Mouse (Mus musculus): Measurements from ENCODE around the gene Src. TPM values are rescaled to one million over a fixed set of nuclear protein-coding genes. Genes with fewer than 3 reads are reported as not detected.

Gene Src
- polyA plus RNA-seq, 1 experiment from 2014 or later: 5.6 TPM

DNA sequence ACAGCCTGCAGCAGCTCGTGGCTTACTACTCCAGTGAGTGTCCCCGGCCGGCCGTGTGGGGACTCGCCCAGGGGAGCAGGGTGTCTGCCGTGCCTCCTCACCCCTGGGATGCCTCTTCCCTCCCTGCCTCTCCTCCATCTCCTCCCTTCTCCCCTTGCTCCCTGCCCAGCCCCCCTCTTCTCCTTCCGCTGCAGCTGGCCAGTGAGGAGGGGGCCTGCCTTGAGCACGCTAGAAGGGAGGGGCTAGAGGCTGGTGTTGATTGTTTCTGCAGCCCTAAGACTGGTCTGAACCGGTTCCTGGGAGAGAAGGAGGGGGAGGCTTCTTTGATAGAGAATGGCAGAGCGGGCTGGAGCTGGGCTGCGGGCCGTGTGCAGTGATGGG lies 46.5 kb downstream of the Src start:
- no peaks in the 10 kb centered on the region for H3K9me3 ChIP-seq (replicated peaks)
- H3K36me3 ChIP-seq: 0 out of 2 replicates have a peak, but pooled peaks cover 7% of the 10 kb centered on the region
- peak; percentile 73 for ATAC-seq (replicated peaks; ENCODE audit: insufficient number of reproducible peaks, insufficient read depth, low FRiP score, low read depth)
- peak overlapping the region; percentile 37 for H3K4me2 ChIP-seq
- peak overlapping the region; percentile 38 for H3K27ac ChIP-seq
- H3K27me3 ChIP-seq: no peaks in the 10 kb centered on the region
- peaks cover 30% of the 10 kb centered on the region for H3K4me1 ChIP-seq (replicated peaks)
- no peak overlapping the region for H3K9ac ChIP-seq
- 14% methylated on average over 12 of the region's 12 CpGs for WGBS
- no peak overlapping the region for H3K4me3 ChIP-seq

DNA sequence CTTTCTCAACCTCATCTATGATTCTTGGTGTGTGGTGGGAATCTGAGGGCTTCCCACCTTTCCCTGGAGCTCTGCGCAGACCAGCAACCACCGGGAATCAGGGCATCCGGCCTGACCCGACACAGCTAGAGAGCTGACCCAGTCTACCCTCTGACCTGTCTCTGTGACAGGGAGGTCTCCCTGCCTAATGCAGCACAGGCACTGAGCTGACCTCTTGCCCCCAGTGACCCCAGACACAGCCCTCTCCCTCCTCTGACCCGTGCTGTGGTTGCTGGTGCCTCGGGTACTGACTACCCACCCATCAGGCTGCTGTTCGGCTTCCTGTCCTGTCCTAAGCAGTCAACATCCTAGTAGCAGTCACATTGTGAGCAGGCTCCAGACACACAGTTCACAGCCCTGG lies 48.6 kb downstream of the Src start:
- Histone ChIP-seq H3K4me1 (replicated peaks) (peaks cover 33% of the 10 kb centered on the region), H3K4me3 (no peak overlapping the region), H3K9me3 (replicated peaks) (no peaks in the 10 kb centered on the region), H3K9ac (no peak overlapping the region), H3K27ac (no peak overlapping the region), H3K4me2 (no peak overlapping the region), H3K27me3 (no peaks in the 10 kb centered on the region), H3K36me3 (0 out of 2 replicates have a peak, but pooled peaks cover 3% of the 10 kb centered on the region)
- WGBS: 57% methylated on average over 7 of the region's 7 CpGs
- ATAC-seq (replicated peaks; ENCODE audit: insufficient number of reproducible peaks, insufficient read depth, low FRiP score, low read depth): no peak

DNA sequence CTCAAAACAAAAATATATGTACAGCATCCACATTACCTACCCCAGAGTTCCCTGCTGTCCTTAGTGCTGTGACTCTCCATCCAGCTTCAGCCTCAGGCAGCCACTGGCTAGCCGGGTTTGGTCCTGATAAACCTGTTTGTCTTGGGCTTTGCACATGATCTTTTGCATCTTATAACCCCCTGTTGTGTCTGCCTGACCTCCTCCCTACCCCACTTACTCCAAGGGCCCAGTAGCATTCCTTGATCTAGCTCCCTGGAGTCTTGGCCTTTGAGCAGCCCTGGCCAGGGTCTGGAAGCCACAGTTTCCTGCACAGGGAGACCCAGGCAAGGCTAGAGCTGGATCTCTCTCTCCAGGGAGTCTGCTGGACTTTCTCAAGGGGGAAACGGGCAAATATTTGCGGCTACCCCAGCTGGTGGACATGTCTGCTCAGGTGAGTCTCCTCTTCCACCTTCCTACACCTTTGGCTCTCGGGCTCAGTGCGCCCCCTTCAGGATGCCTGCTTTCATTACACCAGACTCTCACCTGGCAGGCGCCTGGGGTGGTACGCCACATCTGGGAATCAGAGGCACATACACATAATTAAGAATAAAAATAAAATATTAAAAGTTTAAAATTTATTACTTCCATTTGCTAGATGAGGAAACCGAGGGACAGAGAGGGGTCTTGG lies 50.0 kb downstream of the Src start:
- Histone ChIP-seq H3K4me1 (replicated peaks) (peaks cover 27% of the 10 kb centered on the region), H3K36me3 (0 out of 2 replicates have a peak, but pooled peaks cover 3% of the 10 kb centered on the region)
- 66% methylated on average over 8 of the region's 8 CpGs for WGBS

DNA sequence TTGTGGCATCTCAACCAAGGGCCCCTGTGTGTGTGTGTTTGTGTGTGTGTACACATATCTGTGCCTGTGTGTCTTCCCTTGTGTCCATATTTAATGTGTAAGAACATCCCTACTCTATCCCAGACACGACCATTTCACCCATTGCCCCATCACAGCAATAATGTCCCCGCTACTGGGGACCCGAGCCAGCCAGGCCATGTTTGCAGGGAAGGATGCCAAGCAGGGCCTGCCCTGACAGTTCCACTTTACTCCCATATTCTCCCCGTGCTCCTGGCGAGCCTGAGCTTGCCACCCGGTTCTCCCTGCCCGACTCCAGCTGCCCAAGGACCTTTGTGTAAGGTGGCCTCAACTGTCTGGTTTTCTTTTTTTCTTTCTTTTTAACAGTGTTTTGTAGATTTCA lies 53.0 kb downstream of the Src start:
- Histone ChIP-seq H3K9ac (0 out of 2 replicates have a peak overlapping the region, but pooled peaks have one; percentile 9), H3K27ac (no peak overlapping the region)
- WGBS: 63% methylated on average over 7 of the region's 7 CpGs

More for the DNA sequence above, 50.0 kb downstream of the Src start:
- no peak for ATAC-seq (replicated peaks; ENCODE audit: insufficient number of reproducible peaks, insufficient read depth, low FRiP score, low read depth)
- Histone ChIP-seq H3K4me2 (no peak overlapping the region), H3K27ac (no peak overlapping the region), H3K9ac (no peak overlapping the region), H3K9me3 (replicated peaks) (no peaks in the 10 kb centered on the region), H3K27me3 (no peaks in the 10 kb centered on the region), H3K4me3 (no peak overlapping the region)

DNA sequence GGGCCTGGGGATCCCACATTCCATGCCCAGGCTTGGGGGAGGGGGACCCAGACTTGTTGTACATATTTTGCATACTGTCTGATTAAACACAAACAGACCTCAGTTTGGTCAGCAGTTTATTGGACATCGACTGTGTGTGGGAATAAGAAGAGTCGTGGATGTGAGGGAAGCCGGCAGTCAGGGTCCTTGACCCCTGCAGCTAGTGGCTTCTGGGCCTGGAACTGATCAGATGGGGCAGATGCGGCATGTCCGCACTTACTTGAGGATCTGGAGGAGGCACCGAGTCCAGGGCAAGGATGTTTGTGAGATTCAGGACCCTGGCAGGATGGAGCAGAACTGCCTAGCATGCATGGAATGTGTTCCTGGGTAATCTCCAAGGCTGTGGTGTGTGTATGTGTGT lies 53.5 kb downstream of the Src start:
- H3K9me3 ChIP-seq (replicated peaks): no peaks in the 10 kb centered on the region
- no peak overlapping the region for H3K4me3 ChIP-seq
- peak overlapping the region; percentile 9; the same call in 1 of the 2 replicates for H3K9ac ChIP-seq
- H3K4me2 ChIP-seq: no peak overlapping the region
- peaks cover 15% of the 10 kb centered on the region for H3K4me1 ChIP-seq (replicated peaks)
- ATAC-seq (replicated peaks; ENCODE audit: insufficient number of reproducible peaks, insufficient read depth, low FRiP score, low read depth): no peak; the same call in 1 of the 2 replicates
- 25% methylated on average over 6 of the region's 6 CpGs for WGBS
- no peaks in the 10 kb centered on the region for H3K27me3 ChIP-seq
- 0 out of 2 replicates have a peak, but pooled peaks cover 3% of the 10 kb centered on the region for H3K36me3 ChIP-seq
- no peak overlapping the region for H3K27ac ChIP-seq

More for the DNA sequence above, 53.0 kb downstream of the Src start:
- H3K4me3 ChIP-seq: no peak overlapping the region
- H3K27me3 ChIP-seq: no peaks in the 10 kb centered on the region
- no peak overlapping the region for H3K4me2 ChIP-seq
- 0 out of 2 replicates have a peak, but pooled peaks cover 3% of the 10 kb centered on the region for H3K36me3 ChIP-seq
- peaks cover 15% of the 10 kb centered on the region for H3K4me1 ChIP-seq (replicated peaks)
- no peak for ATAC-seq (replicated peaks; ENCODE audit: insufficient number of reproducible peaks, insufficient read depth, low FRiP score, low read depth)
- H3K9me3 ChIP-seq (replicated peaks): no peaks in the 10 kb centered on the region

DNA sequence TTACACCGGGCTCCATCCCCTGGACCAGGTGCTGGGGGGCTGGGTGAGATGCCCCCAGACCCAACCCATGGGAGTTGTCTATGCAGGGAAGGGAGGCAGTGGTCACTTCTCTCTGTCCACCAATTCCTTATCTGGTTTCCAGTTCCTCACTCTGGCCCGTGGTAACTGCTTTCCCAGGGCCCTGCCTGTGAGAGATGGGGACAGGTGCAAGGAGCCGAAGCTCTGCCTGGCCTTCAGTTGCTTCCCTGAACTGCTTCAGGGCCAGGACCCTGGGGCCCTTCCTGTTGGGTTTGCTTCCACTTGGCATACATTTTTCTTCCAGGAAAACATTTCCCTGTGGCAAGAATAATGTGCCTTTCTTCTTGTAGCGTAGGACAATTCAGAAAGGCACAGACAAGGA lies 54.2 kb downstream of the Src start:
- ATAC-seq (replicated peaks; ENCODE audit: insufficient number of reproducible peaks, insufficient read depth, low FRiP score, low read depth): no peak
- Histone ChIP-seq H3K4me2 (no peak overlapping the region), H3K9me3 (replicated peaks) (no peaks in the 10 kb centered on the region), H3K36me3 (0 out of 2 replicates have a peak, but pooled peaks cover 3% of the 10 kb centered on the region), H3K4me1 (replicated peaks) (peaks cover 15% of the 10 kb centered on the region), H3K27me3 (no peaks in the 10 kb centered on the region), H3K4me3 (no peak overlapping the region), H3K27ac (no peak overlapping the region), H3K9ac (no peak overlapping the region)
- WGBS: 57% methylated on average over 4 of the region's 4 CpGs

DNA sequence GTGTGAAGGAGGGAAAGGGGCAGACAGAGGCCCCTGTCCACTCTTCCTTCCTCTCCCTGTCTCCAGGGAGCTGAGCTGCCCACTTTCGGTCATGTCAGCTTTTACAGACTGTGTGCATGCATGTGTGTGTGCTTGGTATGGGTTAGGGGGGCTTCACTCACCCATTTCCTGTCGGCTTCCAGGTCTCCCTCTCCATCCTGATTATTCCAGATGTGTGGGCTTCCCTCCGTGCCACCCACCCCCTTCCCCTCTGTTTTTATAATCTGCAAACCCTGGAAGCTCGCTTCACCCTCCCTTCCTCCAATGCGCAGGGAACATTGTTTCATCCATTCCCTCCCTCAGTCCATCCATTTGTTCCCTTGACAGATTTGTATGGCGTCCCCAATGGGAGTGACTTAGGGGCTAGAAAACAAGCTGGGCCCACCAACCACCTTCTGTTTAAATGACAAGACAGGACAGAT lies 56.1 kb downstream of the Src start:
- H3K4me3 ChIP-seq: no peak overlapping the region
- H3K27ac ChIP-seq: no peak overlapping the region
- no peaks in the 10 kb centered on the region for H3K9me3 ChIP-seq (replicated peaks)
- H3K9ac ChIP-seq: no peak overlapping the region
- no peak overlapping the region for H3K4me2 ChIP-seq
- H3K36me3 ChIP-seq: no peaks in the 10 kb centered on the region
- H3K4me1 ChIP-seq (replicated peaks): peaks cover 15% of the 10 kb centered on the region
- WGBS: 43% methylated on average over 6 of the region's 6 CpGs
- ATAC-seq (replicated peaks; ENCODE audit: insufficient number of reproducible peaks, insufficient read depth, low FRiP score, low read depth): no peak
- 0 out of 2 replicates have a peak, but pooled peaks cover 3% of the 10 kb centered on the region for H3K27me3 ChIP-seq

DNA sequence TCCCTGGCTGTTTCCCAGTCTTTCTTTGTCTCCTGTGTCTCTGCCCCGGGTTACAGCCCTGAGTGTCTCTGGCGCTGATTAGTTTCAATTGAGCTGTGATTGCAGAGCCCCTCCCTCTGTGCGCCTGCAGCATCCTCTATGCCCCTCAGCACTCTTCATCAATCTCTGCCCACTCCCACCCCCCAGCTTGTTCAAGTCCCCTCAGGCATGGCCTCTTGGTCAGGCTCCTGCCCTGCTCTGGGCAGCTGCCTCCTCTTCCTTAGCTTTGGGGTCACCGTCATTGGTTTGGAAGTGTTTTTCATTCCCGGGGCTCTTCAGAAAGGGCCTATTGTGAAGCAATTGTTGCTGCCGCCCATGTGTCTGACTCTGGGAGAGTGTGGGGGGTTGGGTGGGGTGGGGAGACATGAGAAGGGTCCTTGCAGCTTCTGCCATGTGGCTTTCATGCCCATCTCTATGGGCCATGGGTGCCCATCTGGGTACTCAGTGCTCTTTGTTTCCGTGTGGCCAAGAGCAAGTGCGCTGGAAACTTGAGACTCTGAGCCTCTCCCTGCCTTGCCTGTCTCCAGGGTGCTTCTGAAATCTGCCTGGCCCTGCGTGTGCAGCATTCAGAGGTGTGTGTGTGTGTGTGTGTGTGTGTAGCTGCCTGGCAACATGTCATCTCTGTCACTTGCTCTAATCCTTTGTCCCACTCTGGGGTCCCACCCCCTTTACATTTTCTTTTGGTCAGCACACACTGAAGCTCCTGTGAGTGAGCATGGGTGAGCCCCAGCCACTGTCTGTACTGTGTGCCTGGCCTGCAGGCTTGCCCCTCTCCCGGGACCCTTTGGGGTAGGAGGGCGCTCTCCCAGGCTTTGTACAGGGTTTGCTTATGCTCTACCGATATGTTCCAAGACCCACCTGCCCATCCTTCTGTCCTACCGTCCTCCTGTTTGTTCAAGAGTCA lies 57.5 kb downstream of the Src start:
- no peaks in the 10 kb centered on the region for H3K9me3 ChIP-seq (replicated peaks)
- H3K4me3 ChIP-seq: no peak overlapping the region
- no peak for ATAC-seq (replicated peaks; ENCODE audit: insufficient number of reproducible peaks, insufficient read depth, low FRiP score, low read depth)
- H3K27me3 ChIP-seq: peaks cover 8% of the 10 kb centered on the region; the same call in 1 of the 2 replicates
- no peaks in the 10 kb centered on the region for H3K36me3 ChIP-seq
- H3K27ac ChIP-seq: no peak overlapping the region
- 35% methylated on average over 13 of the region's 13 CpGs for WGBS
- H3K9ac ChIP-seq: no peak overlapping the region
- H3K4me1 ChIP-seq (replicated peaks): peaks cover 22% of the 10 kb centered on the region
- H3K4me2 ChIP-seq: no peak overlapping the region

DNA sequence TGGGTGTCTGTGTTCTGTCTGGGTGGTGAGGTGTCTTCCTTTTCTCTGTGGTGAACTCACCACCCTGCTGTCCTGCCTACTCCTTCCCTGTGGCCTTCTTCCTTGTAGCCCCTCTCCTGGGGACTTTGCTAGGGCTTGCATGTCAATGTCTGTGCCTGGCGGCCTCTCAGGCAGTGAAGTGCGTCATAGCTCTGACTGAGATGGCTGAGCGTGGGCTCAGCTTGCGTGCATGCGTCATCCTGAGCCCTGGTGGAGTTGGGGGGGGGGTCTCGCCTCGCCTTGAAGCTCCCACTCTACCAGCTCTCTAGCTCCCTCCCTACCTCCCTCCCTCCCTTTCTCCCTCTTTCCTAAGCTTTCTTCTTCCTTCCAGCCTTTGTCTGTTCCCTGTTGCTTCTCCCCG lies 60.4 kb downstream of the Src start:
- Histone ChIP-seq H3K36me3 (no peaks in the 10 kb centered on the region), H3K4me1 (replicated peaks) (peaks cover 21% of the 10 kb centered on the region), H3K9ac (no peak overlapping the region), H3K9me3 (replicated peaks) (no peaks in the 10 kb centered on the region), H3K27ac (no peak overlapping the region), H3K4me3 (no peak overlapping the region), H3K27me3 (peaks cover 9% of the 10 kb centered on the region; the same call in 1 of the 2 replicates), H3K4me2 (no peak overlapping the region)
- WGBS: 73% methylated on average over 8 of the region's 8 CpGs
- no peak for ATAC-seq (replicated peaks; ENCODE audit: insufficient number of reproducible peaks, insufficient read depth, low FRiP score, low read depth)

DNA sequence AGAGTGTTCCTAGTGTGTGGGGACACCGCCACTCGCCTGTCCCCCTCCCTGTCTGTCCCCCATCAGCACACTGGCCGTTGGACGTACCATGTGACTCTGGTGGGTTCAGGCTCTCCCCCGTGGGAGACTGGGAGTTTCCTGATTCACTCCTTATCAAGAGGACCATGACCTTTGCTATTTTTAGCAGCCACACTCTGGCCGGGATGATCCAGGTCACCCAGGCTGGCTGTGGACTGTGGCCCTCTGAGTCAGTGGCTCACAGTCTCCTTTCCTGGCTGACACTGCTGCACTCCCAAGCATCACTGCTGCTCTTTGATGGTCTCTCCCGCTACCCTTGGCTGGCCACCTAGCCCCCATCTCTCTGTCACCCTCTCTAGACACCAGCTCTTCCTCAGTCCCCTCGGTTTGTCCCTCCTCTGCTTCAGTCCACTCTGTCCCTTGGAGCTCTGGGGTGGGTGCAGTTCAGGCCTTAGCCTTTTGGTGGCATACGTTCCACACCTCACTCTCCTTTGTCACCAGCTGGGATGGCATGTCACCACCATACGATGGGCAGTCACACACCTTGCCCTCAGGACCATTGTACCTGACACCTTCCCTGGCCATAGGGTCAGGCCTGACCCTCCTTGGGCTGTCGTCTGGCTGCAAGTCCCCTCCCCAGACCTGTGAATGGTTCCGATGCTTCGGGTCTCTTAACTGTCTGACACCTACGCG lies 61.8 kb downstream of the Src start:
- 0 out of 2 replicates have a peak, but pooled peaks have one; percentile 24 for ATAC-seq (replicated peaks; ENCODE audit: insufficient number of reproducible peaks, insufficient read depth, low FRiP score, low read depth)
- H3K27me3 ChIP-seq: peaks cover 9% of the 10 kb centered on the region; the same call in 1 of the 2 replicates
- no peaks in the 10 kb centered on the region for H3K9me3 ChIP-seq (replicated peaks)
- H3K36me3 ChIP-seq: no peaks in the 10 kb centered on the region
- WGBS: 34% methylated on average over 15 of the region's 15 CpGs
- H3K27ac ChIP-seq: no peak overlapping the region
- H3K4me1 ChIP-seq (replicated peaks): peaks cover 11% of the 10 kb centered on the region
- H3K9ac ChIP-seq: no peak overlapping the region
- H3K4me3 ChIP-seq: no peak overlapping the region
- no peak overlapping the region for H3K4me2 ChIP-seq

DNA sequence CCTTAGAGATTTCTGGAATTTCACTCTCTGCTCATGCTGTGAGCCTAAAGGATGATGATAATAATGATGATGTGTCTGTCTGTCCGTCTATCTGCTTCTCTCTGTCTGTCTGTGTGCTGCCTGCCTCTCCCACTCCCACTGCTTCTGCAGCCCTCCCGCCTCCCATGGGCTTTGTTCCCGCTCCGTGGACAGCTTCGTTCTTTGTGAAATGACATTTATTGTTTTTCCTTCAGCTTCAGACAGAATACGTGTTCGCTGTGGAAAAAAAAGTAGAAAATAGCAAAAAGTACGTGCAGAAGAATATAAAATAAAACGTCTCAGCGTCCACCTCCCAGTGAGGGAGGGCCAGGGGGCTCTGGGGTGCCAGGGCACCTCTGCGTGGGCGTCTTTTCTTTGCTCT lies 64.5 kb downstream of the Src start:
- H3K27ac ChIP-seq: no peak overlapping the region
- H3K9ac ChIP-seq: no peak overlapping the region
- no peak overlapping the region for H3K4me2 ChIP-seq
- WGBS: 56% methylated on average over 12 of the region's 12 CpGs
- H3K4me1 ChIP-seq (replicated peaks): peaks cover 12% of the 10 kb centered on the region
- H3K9me3 ChIP-seq (replicated peaks): no peaks in the 10 kb centered on the region
- peaks cover 13% of the 10 kb centered on the region; the same call in 1 of the 2 replicates for H3K27me3 ChIP-seq
- H3K36me3 ChIP-seq: no peaks in the 10 kb centered on the region
- no peak for ATAC-seq (replicated peaks; ENCODE audit: insufficient number of reproducible peaks, insufficient read depth, low FRiP score, low read depth)
- H3K4me3 ChIP-seq: no peak overlapping the region

Data from heart, embryonic 15.5 days (tissue).